Mouse (Mus musculus): ENCODE results near the gene Dgkq. TPM values are rescaled to one million over a fixed set of nuclear protein-coding genes. Genes with fewer than 3 reads are reported as not detected.
"Not testable (repeated sequence)": the region's sequence is repeated elsewhere in the genome, so short reads cannot be mapped to it uniquely, and the experiment has no call there.

Gene Dgkq
- total RNA-seq, 4 experiments from 2014 or later, result 2.6 to 4.6 (median 3.1) TPM

DNA sequence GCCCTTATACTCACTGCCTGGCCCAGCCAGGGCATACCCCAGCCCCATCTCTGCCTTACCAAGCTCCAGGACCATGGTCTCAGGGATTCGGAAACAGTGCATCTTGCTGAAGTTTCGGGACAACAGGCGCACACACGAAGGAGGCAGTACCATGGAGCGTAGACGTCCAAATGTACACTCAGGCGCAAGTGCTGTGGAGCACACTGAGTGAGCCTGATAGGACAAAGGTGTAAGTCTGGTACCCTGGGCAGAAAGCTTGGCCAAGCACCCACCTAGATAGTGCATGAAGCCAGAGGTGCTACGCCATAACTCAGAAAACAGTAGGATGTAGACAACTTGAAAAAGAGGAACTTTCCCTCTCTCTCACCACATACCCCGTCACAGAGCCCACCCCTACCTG, 14.1 kb downstream of the Dgkq start:
- no peak for DNase-seq (ENCODE audit: low spot score in 2 of 2)

GRCm38 (mm10) chr5:108654444-108654990, 15.0 kb downstream of the Dgkq start:
- DNase-seq (ENCODE audit: low spot score in 2 of 2), result no peak

DNA sequence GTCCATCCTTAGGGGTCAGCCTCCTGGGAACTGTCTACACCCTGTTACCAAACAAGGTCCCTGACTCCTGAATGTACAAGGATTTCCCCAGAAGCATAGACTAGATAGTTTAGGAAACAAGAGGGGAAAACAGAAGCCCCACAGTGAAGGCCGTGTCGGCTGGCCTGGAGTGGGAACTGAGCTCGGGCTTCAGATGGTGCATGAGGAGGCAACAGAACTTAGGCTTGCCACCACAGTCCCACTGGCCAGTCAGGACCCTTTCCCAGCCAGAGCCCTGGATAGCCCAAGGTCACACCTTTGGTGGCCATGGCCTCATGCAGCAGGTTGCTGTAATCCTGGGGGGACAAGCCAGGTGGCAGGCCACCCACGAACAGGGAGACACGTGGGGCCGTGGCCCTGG, 16.1 kb downstream of the Dgkq start:
- DNase-seq (ENCODE audit: low spot score in 2 of 2), result no peak

- peak; percentile 27 to 31 for DNase-seq (ENCODE audit: low spot score in 2 of 2)
These were observed 17.6 kb downstream of the Dgkq start for GRCm38 (mm10) chr5:108651823-108652222.

GRCm38 (mm10) chr5:108651136-108651720, 18.2 kb downstream of the Dgkq start:
- no peak for DNase-seq (ENCODE audit: low spot score in 2 of 2)

- no peak for DNase-seq (ENCODE audit: low spot score in 2 of 2)
These were observed 19.1 kb downstream of the Dgkq start for GRCm38 (mm10) chr5:108650341-108650740.

DNA sequence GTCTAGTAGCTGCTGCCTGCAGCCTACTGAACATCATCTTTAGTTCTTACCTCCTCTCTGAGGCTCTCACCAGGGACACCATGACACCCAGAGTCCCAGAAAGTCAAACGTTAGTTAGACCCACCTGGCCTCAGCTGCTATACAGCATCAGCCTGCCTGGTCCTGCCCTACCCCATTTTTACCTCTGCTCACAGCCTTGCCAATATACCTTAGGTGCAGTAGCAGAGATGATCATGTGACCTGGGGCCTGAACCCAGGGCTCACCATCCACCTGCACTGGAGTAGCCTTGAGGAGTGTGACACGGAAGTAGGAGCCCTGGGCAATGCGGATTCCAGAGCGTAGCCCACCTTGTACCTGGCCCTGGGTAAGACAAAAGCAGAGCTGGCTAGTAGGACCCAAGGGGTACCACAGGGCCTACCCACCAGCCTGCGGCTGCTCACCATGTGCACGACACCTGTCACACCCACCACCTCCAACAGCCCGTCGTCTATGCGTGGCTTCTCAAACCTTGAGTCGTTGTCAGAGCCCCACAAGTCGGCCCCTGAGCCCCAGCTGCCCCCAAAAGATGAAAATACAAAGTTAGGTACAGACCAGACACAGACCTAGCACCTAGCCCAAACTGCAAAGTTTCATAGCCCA, 20.4 kb downstream of the Dgkq start:
- no peak for DNase-seq (ENCODE audit: low spot score in 2 of 2)

GRCm38 (mm10) chr5:108647820-108648465, 21.5 kb downstream of the Dgkq start:
- no peak for DNase-seq (ENCODE audit: low spot score in 2 of 2)

- DNase-seq (ENCODE audit: low spot score in 2 of 2), result no peak
These were observed 22.2 kb downstream of the Dgkq start for GRCm38 (mm10) chr5:108647311-108647710.

DNA sequence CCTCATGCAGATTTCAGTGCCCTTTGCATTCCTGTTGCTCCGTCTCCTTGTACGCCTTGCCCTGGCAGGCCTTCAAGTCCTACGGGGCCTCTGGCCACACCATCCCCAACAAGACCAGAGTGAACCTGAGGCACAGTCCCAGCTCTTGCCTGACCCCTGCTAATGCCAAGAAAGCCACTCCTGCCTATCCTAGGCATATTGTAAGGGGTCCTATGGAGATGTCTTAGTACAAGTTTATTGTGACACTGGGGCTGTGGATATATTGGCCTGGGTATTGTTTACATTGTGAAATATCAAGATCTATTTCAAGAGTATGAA, 23.2 kb downstream of the Dgkq start:
- DNase-seq (ENCODE audit: low spot score in 2 of 2), result no peak

- no peak for DNase-seq (ENCODE audit: low spot score in 2 of 2)
These were observed 23.7 kb downstream of the Dgkq start for GRCm38 (mm10) chr5:108645651-108646342.

- DNase-seq (ENCODE audit: low spot score in 2 of 2), result no peak
These were observed 25.8 kb downstream of the Dgkq start for GRCm38 (mm10) chr5:108643674-108644073.

DNA sequence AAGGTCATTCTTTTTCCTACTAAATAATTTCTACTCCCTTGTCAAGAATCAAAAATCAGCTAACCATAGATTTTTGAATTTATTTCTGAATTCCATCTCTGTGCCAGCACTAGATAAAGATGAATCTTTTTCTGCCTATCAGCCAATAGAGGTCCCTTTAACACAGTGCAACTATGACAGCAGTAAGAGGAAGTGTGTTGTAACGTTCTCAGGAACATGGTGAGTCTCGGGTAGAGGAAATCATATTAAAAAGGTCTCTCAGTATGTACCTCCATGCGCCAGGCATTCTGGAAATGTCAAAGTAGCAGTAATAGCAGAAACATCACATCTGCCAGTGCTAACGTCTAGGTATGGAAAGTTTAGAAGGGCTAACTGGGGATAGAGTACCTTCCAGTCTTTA, 33.3 kb downstream of the Dgkq start:
- no peak for DNase-seq (ENCODE audit: low spot score in 2 of 2)

DNA sequence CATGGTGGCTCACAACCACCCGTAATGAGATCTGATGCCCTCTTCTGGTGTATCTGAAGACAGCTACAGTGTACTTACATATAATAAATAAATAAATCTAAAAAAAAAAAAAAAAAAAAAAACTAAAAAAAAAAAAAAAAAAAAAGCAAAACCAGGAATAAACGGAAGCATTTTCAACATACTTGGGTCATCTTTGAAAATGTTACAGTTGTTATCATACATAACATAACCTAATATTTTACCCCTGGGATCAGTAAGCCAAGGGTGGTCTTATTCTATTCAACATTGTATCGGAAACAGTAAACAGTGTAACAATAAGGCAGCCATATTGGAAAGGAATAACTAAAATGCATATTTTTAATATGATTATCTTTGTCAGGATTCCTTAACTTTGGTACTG, 35.4 kb downstream of the Dgkq start:
- not testable (repeated sequence) for DNase-seq (ENCODE audit: low spot score in 2 of 2)

DNA sequence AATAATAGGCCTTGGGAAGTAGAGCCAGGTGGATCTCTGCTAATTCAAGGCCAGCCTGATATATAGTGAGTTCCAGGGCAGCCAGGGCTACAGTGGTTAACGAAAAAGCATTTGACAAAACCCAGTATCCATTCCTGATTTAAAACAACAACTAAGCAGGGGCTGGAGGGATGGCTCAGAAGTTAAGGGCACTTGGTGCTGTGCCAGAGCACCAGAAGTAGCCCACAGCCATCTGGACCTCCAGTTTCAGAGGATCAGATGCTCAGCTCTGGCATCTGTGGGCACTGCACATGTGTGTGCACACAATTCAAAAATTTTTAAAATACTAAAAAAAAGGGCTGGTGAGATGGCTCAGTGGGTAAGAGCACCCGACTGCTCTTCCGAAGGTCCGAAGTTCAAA, 35.8 kb downstream of the Dgkq start:
- no peak for DNase-seq (ENCODE audit: low spot score in 2 of 2)

DNA sequence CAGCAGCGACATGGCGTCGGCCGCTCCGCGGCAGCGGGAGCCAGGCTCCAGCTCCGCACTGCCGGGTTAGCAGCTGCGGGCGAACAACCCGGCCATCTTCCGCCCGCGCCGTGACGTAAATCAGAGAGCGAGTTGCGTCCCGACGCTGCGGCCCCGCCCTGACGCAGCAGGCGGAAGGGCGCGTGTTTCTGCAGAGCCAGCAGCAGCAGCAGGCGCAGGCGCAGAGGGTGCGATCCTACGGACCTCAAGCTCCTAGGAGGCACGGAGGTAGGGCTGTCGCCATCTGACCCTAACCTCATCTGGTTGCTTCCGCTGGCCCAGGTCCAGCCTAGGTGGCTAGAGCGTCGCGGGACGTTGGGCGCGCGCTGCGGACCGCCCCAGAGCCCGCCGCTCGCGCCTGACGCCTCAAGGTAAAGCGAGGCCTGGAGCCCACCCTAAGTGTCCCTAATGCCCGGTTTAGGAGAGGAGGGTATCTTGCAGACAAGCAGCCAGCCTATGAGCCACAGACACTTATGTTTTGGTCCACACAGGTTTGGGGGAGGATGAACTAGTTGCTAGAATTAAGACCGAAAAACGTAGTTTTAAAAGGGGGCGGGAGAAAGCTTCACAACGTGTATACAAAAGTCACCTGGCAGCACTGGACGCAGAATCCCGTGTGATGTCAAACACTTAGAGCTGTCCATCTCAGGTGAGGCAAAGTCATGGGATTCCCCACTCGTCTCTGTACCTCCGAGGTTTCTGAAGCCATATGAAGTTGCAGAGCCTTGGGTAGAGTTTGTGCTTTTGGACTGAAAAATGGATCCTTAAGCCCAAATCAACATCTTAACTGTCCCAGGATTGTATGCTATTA, 39.6 kb downstream of the Dgkq start, which contains the start of the genes Gak and Tmem175:
TSS of gene Gak (minus strand) at position 122 of the 850 bp plus-strand sequence.
TSS of gene Tmem175 (plus strand) at position 137 of the 850 bp plus-strand sequence.
- DNase-seq (ENCODE audit: low spot score in 2 of 2), result peak; percentile 82 to 84

DNA sequence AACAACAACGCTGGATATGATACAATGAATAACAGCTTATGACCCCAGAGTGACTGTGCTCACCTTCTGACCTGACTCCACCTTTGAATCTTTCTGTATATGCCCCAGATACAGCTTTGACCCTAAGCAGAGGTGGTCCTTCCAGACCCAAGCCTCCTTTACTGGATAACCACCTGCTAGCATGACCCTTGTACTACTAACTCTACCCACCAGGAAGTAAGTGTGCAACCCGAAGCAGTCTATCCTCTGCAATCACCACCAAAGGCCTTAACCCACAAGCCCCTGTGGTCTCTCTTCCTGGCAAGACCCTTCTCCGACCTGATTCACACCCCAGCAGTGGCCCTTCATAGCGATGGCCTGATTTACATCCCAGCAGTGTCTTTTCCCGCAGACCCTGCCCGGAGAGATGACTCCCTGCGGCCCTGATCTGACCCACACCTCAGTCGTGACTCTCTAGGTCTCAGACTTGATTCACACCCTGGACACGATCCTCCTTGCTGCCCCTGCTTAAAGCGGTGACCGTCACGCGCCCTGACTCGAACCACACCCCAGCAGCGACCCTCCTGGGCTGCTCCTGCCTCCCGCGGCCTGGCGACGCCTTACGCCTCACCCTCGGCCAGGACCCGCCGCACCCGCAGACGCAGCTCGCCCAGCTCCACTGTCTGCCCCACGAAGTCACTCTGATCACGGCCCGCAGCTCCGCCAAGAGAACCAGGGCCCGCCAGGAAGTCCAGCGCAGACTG, 40.4 kb downstream of the Dgkq start:
- DNase-seq (ENCODE audit: low spot score in 2 of 2), result no peak

DNA sequence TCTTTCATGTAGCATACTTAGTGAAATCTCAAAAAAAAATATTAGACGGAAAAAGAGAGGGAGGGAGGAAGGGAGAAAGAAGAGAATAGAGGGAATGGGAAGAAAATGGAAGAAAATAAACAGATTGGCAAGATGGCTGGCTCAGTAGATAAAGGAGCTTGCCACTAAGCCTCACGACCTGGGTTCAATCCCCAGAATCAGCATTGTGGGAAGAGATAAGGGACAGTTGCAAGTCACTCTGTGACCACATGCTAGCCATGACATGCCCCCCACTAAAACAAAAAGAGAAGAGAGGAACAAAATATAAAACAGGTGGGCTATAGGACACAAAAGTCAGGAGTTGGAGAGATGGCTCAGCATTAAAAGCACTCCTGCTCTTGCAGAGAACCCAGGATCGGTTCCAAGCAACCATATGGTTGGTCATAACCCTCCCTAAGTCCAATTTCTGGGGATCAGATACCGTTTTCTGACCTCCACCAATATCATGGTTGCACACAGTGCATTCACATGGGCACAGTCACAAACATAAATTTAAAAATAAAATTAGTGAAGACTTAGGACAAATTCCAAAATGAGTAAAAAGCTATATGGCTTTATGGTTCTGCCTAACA, 43.3 kb downstream of the Dgkq start:
- DNase-seq (ENCODE audit: low spot score in 2 of 2), result no peak

DNA sequence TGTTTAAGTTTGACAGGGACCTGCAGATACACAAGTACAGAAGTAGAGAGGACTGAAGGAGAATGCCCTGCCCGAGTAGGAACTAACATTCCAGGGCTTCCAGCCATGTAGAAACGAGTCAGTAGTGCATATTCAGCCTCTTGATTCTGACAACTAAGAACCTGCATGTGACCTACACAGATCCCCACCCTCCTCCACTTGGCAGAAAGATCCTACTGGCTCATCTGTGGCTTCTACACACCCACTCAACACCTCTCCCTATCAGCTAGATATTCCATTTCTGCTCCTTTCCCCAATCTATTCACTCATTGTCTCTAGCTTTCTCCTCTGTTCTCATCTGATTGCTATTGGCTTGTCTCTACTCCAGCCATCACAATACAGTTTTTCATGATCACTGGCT, 47.6 kb downstream of the Dgkq start:
- no peak for DNase-seq (ENCODE audit: low spot score in 2 of 2)

- DNase-seq (ENCODE audit: low spot score in 2 of 2), result no peak
These were observed 59.0 kb downstream of the Dgkq start for GRCm38 (mm10) chr5:108610426-108610825.

Measured in gastrocnemius, adult 8-10 months (tissue).